Mouse (Mus musculus) bone marrow macrophage, adult 2 months (primary cell): ENCODE measurements around the gene Glis3. TPM values are rescaled to one million over a fixed set of nuclear protein-coding genes. Genes with fewer than 3 reads are reported as not detected.

ENCODE experiments used
- H3K27ac ChIP-seq: 2 replicates; pipeline ENCODE4 v1.5.1; 2012; ENCODE audit warnings: low read depth, low read length; ENCODE audit not compliant: insufficient read depth
- H3K4me1 ChIP-seq: 2 replicates; pipeline ENCODE4 v1.6.1; 2012; ENCODE audit warnings: low read length; ENCODE audit not compliant: control insufficient read depth, insufficient read depth
- H3K4me3 ChIP-seq: 2 replicates; pipeline ENCODE4 v1.5.1; 2012; ENCODE audit warnings: mild to moderate bottlenecking, low read length, moderate library complexity; ENCODE audit not compliant: insufficient read depth
- CTCF ChIP-seq: IDR thresholded peaks from 2 replicates; pipeline ENCODE4 v1.5.1; 2012; ENCODE audit warnings: low read depth, mild to moderate bottlenecking, low read length, moderate library complexity
- POLR2A ChIP-seq: IDR thresholded peaks from 2 replicates; pipeline ENCODE4 v1.6.1; 2012; ENCODE audit warnings: mild to moderate bottlenecking, low read depth, low read length, borderline replicate concordance
- polyA plus RNA-seq: library from polyadenylated mRNA; stranded (reverse); fragments of >200 nt; gene quantifications from 2 replicates; pipeline ENCODE4 v1.2.4, GENCODE M21; 2012; ENCODE audit not compliant: missing spikeins, insufficient read depth, insufficient read length

Glis3 gene
- polyA plus RNA-seq, 1 experiment, result 3.4 TPM

DNA sequence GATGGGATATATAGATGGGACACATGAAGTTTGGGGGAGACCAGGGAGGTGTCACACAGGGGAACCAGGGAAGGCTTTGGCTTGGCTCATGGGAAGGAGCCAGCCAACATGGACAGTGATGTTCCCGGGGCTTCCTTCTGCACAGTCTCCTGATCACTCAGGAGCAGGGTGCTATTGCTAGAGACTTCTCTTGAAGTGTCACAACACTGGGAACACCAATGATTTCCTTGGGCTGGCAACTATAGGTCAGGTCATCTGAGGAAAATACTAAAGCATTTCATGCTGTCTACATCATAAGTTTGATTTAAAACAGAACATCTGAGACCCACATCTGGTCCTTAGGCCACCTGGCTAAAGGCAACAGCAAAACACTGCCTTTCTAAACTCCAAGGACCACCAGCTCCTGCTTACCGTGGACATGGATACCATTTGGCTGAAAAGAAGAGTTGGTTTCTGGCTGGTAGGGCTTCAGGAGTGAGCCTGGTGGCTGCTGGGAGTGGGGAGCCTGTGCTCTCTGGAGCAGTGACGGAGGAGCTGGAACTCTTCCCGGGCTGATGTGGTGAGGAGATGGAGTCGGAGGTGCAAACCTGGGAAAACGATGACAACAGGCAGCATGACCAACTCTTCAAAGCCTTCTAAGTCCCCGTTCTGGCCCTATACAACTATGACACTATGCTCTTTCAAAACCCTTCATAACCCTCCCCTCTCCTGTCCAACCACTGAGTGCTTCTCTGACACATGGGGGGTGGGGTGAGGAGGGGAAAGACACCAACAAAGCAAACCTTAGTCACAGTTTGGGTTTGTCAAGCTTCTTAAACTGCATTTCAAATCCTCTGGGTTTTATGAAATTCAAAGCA, 396.4 kb downstream of the Glis3 start:
- TF ChIP-seq POLR2A, result no peak
- no peaks in the 10 kb centered on the region for H3K4me1 ChIP-seq
- no peak overlapping the region for H3K4me3 ChIP-seq
- H3K27ac ChIP-seq, result no peak overlapping the region

DNA sequence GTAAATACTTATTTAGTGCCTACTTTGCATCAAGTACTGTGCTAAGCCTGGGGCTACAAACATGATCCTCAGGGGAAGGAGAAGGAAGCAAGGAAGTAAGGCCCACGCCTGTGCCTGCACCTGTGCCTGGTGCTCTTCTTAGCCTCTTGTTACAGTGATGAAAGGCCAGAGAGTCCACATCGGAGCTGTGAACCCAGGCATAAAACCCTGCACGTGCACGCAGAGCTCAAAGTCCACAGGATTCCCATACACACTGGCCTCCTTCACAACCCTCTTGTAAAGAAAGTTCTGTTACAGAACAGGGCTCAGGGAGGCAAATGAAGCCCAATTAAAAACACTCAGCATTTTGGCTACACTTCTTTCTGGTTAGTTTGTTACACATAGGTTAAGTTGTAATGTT, 398.5 kb downstream of the Glis3 start:
- Histone ChIP-seq H3K4me1 (no peaks in the 10 kb centered on the region), H3K27ac (no peak overlapping the region), H3K4me3 (no peak overlapping the region)
- no peak for TF ChIP-seq POLR2A
- no peak for TF ChIP-seq CTCF

DNA sequence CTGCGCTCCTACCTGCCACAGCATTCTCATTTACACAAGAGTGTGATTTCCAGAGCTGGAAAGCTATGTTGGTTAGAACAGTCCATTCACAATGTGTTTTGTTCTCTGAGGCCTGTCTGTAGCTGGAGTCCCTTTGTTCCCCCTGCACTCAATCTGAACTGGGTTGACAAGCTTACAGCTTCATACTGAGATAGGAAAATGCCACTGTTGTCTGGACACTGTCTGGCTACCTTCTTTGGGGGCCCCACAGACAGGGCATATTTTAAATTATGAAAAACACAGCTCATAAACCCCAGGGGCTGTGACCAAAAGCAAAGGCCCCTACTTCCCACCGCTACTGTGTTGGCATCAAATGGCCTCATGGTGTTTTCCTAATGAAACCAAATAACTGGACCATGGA, 402.8 kb downstream of the Glis3 start:
- Histone ChIP-seq H3K27ac (no peak overlapping the region), H3K4me1 (no peaks in the 10 kb centered on the region), H3K4me3 (no peak overlapping the region)
- TF ChIP-seq POLR2A (no peak), CTCF (no peak)

DNA sequence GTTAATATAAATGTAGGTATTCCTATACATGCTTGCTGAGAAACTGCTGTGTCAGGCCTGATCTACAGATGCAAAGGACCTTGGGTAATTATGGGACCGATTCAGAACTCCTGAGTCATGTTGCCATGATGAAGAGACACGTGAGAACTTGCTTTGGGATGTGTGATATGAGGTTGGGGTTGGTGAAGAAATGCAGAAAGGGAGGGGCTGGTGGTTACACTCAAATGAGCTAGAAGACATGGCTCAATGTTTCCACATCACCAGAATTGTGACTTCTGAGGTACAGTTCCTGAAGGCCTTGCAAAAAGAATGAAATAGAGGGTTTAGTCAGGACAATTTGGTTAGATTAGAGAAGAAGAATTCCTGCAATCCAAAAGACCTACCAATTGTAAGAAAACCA, 405.4 kb downstream of the Glis3 start:
- Histone ChIP-seq H3K27ac (no peak overlapping the region), H3K4me1 (no peaks in the 10 kb centered on the region), H3K4me3 (no peak overlapping the region)
- TF ChIP-seq POLR2A, result no peak
- no peak for TF ChIP-seq CTCF

DNA sequence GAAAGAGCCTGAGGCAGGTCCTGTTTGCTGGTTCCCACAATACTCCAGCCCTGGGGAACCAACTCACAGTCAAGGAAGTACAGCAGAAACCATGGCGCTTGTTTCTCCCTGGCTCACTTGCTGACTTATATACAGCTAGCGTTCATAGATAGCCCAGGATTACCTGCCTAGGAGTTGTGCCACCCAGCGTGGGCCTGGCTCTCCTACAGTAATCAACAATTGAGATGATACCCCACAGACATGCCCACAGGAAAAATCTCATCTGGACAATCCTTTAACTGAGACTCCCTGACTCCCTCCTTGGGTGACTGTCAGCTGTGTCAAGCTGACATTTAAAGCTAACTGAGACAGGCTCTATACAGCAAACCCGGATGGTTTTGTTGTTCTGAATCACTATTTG, 405.9 kb downstream of the Glis3 start:
- H3K4me3 ChIP-seq, result no peak overlapping the region
- TF ChIP-seq CTCF (no peak), POLR2A (no peak)
- no peaks in the 10 kb centered on the region for H3K4me1 ChIP-seq
- no peak overlapping the region for H3K27ac ChIP-seq

DNA sequence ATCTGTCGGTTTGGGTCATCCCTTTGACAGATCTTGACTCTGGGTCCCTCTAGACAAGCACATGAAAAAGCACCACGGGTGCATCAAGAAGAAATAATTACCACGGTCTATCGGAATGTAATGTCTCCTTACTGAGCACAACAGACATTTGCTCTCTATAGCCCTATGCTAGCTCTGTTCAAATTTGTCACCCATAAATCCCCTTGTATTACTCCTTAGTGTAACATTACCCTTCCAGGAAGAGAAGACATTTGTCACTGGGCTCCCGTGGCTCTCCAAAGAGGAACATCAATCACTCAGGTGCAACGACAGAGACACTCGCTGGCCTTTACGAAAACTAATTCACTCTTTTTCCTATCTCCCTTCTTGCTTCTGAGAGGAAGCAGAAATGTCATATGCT, 413.0 kb downstream of the Glis3 start:
- Histone ChIP-seq H3K27ac (no peak overlapping the region), H3K4me1 (no peaks in the 10 kb centered on the region), H3K4me3 (no peak overlapping the region)
- TF ChIP-seq CTCF, result no peak
- no peak for TF ChIP-seq POLR2A

DNA sequence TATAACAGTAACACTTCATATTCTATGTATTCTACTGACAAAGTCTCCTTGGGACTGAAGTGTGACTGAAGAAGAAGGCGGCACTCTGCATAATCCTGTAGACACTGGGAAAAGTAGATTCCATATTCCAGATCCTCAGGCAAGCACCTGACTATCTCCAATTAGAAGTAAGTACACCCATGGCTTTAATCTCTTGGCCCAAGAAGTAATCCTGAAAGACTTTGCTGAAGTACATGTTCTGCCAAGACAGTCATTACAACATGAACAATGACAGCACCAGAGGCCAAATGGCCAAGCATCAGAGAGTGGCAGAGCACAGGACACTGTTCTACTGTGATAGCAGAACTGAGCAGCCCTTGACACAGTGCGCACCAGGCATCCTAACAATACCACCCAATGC, 414.1 kb downstream of the Glis3 start:
- TF ChIP-seq POLR2A (no peak), CTCF (no peak)
- H3K4me1 ChIP-seq, result no peaks in the 10 kb centered on the region
- no peak overlapping the region for H3K4me3 ChIP-seq
- no peak overlapping the region for H3K27ac ChIP-seq

DNA sequence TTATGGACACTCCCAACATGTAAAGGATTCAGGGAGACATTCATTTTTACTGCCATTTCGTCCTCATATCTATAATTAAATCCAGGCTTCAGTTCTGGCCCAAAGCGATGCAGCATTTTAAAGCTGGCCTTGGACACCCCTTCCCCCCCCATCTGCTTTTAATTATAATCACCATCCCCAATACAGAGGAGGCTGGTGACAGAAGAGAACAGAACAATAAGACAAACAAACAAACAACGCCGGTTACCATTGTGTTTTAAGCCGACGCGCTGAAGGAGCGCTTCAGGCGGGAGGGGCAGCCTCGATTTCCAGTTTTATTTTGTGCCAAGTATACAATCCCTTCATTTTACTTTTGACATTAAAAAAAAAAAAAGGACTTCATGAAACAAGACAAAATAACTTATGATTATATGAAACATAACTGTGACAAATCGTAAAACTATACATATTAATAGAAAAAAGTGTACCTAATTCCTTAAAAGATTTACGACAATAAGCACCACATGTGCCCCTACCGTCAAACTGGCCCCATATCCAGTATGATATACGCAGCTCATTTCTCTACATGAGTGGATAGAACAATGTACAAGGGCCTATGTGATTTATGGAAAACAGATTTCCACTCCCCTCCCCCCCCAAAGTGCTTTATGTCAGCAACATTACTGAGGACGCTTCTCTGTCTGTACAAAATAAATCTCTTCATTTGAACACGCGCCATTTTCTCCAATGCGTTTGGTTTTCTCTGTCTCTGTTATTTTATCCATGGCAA, 420.8 kb downstream of the Glis3 start:
- TF ChIP-seq CTCF, result no peak
- Histone ChIP-seq H3K27ac (no peak overlapping the region), H3K4me1 (no peaks in the 10 kb centered on the region), H3K4me3 (no peak overlapping the region)

DNA sequence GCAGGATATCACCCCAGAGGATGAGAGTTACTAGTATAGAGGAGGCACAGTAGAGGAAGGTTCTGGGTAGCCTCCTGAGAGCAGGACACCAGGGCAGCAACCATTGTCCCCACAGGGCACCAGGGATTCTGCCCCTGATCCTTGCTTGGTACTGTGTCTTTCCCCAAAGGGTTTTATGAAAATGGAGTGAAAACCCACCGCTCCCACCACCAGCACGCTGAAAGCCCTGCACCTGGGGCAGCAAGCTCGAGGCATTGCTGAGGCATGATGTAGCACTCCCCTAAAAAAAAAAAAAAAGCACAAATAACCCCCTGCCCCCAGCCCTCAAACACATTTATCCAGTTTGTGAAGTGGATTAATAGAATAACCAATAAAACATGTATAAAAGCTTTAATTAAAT, 421.4 kb downstream of the Glis3 start:
- H3K4me1 ChIP-seq, result no peaks in the 10 kb centered on the region
- TF ChIP-seq CTCF, result no peak
- TF ChIP-seq POLR2A, result no peak
- no peak overlapping the region for H3K27ac ChIP-seq
- no peak overlapping the region for H3K4me3 ChIP-seq

DNA sequence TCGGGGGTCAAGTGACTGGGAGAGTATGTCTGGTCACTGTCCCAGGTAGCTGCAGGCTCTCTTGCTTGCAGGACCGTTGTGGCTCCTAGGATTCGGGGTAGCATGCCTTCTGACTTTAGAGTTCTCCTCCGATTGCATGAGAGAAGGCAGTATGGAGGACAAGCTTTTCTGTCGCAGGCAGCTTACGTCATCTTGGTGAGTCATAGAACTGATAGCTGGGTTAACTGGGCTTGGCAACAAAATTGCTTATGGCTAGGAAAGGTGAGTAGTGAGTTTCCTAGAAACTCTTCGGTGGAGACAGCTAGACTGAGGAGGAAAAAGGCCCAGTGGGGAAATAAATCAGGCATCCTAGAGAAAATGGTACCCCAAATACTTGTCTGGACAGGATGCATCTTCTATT, 432.5 kb downstream of the Glis3 start:
- H3K4me1 ChIP-seq, result no peaks in the 10 kb centered on the region
- TF ChIP-seq CTCF (no peak), POLR2A (no peak)
- no peak overlapping the region for H3K27ac ChIP-seq
- H3K4me3 ChIP-seq, result no peak overlapping the region
